Mouse (Mus musculus) embryonic facial prominence, embryonic 10.5 days (tissue): ENCODE data around the gene Tgds. TPM values are rescaled to one million over a fixed set of nuclear protein-coding genes. Genes with fewer than 3 reads are reported as not detected.
"Not testable (repeated sequence)": the region's sequence is repeated elsewhere in the genome, so short reads cannot be mapped to it uniquely, and the experiment has no call there.

Source experiments
- DNase-seq: peaks from one replicate; pipeline ENCODE4 v3.0.0-alpha.2; 2017; ENCODE audit warnings: low spot score
- H3K27ac ChIP-seq: fragments of 300-500 bp; sonication (generic); replicated peaks from 2 replicates; pipeline ENCODE4 v1.5.1; 2016; ENCODE audit warnings: mild to moderate bottlenecking
- H3K27me3 ChIP-seq: fragments of 300-500 bp; sonication (generic); replicated peaks from 2 replicates; pipeline ENCODE4 v1.6.1; 2016; ENCODE audit warnings: low read depth, mild to moderate bottlenecking; ENCODE audit not compliant: poor library complexity, severe bottlenecking
- H3K36me3 ChIP-seq: fragments of 300-500 bp; sonication (generic); replicated peaks from 2 replicates; pipeline ENCODE4 v1.6.1; 2016; ENCODE audit warnings: mild to moderate bottlenecking, moderate library complexity
- H3K4me1 ChIP-seq: fragments of 300-500 bp; sonication (generic); 2 replicates; pipeline ENCODE4 v1.6.1; 2016
- H3K4me3 ChIP-seq: fragments of 300-500 bp; sonication (generic); 2 replicates; pipeline ENCODE4 v1.5.1; 2016; ENCODE audit warnings: mild to moderate bottlenecking, moderate library complexity
- H3K9me3 ChIP-seq: fragments of 300-500 bp; sonication (generic); 2 replicates; pipeline ENCODE4 v1.6.1; 2016; ENCODE audit warnings: mild to moderate bottlenecking
- WGBS: fragments of 180-500 bp; shearing (Covaris S2); methylation state at CpG from one replicate; pipeline ENCODE4 v1.1.7; 2016; 5-methylcytosine and 5-hydroxymethylcytosine counted together
- polyA plus RNA-seq: library from polyadenylated mRNA; unstranded; fragments of >200 nt; fragmentation: Nextera tagmentation; extraction: Ambion mirVana; gene quantifications from 2 replicates; pipeline ENCODE4 v1.2.1, GENCODE M21; 2016

The Tgds gene
- polyA plus RNA-seq, 1 experiment from 2014 or later, result 32.8 TPM

DNA sequence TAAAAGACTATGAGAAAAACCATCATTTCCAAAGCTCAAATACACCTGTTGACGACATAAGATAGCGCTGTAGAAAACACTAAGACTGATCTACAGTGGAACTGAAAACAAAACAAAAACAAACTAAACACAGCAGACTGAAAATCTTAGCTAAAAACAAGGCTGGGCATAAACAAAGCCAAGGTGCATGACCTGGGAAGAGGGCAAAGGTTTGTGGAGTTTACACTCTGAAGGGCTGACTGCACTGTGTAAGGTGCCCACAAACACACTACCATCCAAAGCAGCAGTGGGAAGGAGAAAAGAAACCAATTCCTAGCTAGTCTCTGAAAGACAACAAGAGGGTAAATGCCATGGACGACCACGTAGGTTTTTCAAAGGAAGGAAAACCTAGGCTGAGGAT is 7.8 kb downstream of the Tgds start:
- Histone ChIP-seq H3K27me3 (no peaks in the 10 kb centered on the region), H3K27ac (no peak overlapping the region), H3K9me3 (no peaks in the 10 kb centered on the region), H3K36me3 (peaks cover 99% of the 10 kb centered on the region), H3K4me1 (no peaks in the 10 kb centered on the region), H3K4me3 (no peak overlapping the region)
- 92% methylated on average over 4 of the region's 4 CpGs for whole genome bisulfite sequencing
- no peak for DNase-seq

DNA sequence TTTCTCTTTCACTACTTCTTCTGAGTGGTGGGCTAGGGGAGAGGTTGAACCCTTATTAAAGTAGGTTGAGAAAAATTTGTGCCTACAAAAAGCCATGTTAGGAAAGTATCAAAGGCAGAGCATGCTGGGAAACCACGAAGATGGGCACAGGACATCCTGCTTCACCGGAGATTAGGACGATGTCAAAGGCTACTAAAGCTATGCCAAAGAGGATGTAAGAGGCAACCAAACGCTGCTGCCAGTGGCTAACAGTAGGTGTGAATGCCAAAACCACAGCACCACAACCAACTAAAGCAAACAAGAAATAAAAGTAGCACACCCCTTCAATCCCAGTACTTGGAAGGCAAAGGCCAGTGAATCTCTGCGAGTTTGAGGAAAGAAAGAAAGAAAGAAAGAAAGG is 8.4 kb downstream of the Tgds start:
- DNase-seq, result no peak
- H3K36me3 ChIP-seq, result peaks cover 99% of the 10 kb centered on the region
- no peak overlapping the region for H3K27ac ChIP-seq
- 89% methylated on average over 5 of the region's 5 CpGs for WGBS
- no peaks in the 10 kb centered on the region for H3K9me3 ChIP-seq
- H3K27me3 ChIP-seq, result no peaks in the 10 kb centered on the region
- H3K4me3 ChIP-seq, result no peak overlapping the region
- H3K4me1 ChIP-seq, result no peaks in the 10 kb centered on the region

DNA sequence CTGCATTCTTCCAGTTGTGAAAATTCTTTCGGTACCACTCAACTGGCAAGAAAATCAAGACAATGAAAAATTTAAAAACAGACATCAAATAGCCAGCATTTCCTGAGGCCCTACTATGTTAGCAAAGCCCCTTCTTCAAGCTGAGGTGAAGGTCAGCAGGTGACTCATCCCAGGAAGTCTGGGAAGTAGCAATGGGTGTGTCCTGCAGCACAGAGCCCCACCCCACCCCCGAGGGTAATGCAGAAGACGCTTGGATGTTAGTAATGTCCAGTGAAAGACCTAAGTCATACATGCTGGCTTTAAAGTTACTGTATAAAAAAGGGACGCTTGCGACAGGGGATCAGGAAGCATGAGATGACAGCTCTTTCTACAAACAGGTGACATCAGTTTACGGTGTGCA is 19.4 kb downstream of the Tgds start:
- no peak for DNase-seq
- WGBS, result 94% methylated on average over 6 of the region's 6 CpGs
- H3K4me3 ChIP-seq, result no peak overlapping the region
- no peaks in the 10 kb centered on the region for H3K9me3 ChIP-seq
- peaks cover 77% of the 10 kb centered on the region for H3K36me3 ChIP-seq
- no peak overlapping the region for H3K27ac ChIP-seq
- no peaks in the 10 kb centered on the region for H3K4me1 ChIP-seq
- H3K27me3 ChIP-seq, result no peaks in the 10 kb centered on the region

DNA sequence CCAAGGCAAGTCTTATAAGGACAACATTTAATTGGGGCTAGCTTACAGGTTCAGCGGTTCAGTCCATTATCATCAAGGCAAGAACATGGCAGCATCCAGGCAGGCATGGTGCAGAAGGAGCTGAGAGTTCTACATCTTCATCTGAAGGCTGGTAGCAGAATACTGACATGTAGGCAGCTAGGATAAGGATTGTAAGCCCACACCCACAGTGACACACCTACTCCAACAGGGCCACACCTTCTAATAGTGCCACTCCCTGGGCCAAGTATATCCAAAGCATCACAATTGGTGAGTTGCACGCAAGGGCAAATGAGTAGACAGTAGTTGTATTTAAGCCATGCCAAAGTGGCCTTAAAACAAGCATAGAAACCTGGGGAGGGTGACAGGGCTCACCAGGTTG is 25.1 kb downstream of the Tgds start:
- peaks cover 20% of the 10 kb centered on the region for H3K36me3 ChIP-seq
- H3K4me3 ChIP-seq, DNase-seq, H3K9me3 ChIP-seq, H3K27me3 ChIP-seq, H3K27ac ChIP-seq, H3K4me1 ChIP-seq: not testable (repeated sequence)
- 94% methylated on average over 2 of the region's 2 CpGs for WGBS

DNA sequence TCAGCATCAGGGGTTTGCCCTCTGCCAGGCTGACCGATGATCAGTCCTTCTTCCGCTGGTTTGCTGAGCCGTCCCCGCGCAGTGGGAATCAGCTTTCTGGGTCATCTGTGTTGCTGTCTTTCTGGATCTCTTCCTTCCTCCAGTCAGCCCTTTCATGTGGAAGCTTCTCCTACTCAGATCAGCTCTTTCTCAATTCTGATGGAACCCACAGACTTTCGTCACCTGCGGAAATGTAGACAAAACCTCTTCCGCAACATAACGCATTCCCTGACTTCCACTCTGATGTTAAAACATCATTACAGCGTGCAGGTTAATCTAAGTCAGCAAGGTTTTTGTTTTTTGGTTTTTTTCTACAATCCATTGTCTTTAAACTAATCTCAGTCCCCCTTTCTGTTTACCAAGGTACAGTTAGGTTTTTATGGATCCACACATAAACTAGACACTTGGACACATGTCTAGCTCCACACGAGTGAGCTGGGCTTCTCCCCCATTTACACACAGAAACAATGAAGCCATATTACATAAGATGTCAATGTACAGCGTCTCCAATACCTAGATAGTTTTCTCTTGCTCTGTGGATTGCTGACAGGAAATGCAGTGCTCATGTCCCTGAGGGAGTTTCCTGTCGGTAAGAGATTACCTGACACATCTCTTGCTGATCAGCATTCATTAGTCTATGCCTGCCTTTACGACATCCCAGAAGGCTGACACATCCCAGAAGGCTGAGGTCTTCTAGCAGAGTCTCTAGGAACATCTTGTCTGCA is 31.1 kb downstream of the Tgds start:
- no peak for DNase-seq
- WGBS, result 86% methylated on average over 14 of the region's 14 CpGs
- Histone ChIP-seq H3K27ac (no peak overlapping the region), H3K4me3 (no peak overlapping the region), H3K9me3 (no peaks in the 10 kb centered on the region), H3K36me3 (no peaks in the 10 kb centered on the region), H3K4me1 (no peaks in the 10 kb centered on the region), H3K27me3 (no peaks in the 10 kb centered on the region)

DNA sequence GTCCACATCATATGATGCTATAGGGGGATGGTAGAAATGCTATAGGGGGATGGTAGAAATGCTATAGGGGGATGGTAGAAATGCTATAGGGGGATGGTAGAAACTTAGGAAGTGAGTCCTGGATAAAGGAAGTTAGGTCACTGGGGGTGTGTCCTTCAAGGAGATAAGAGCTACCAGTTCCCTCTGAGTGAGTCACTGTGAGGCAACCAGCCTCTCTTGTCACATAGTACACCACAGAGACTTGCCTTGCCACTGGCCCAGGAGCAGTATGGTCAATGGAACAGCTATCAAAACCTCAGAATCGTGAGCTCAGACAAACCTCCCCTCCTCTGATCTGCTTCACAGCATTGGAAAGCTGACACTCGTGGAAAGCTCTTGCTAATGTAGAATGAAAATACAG is 34.3 kb downstream of the Tgds start:
- no peak for DNase-seq
- Histone ChIP-seq H3K4me3 (no peak overlapping the region), H3K27me3 (no peaks in the 10 kb centered on the region), H3K9me3 (no peaks in the 10 kb centered on the region), H3K4me1 (no peaks in the 10 kb centered on the region), H3K27ac (no peak overlapping the region), H3K36me3 (no peaks in the 10 kb centered on the region)
- 71% methylated on average over 2 of the region's 2 CpGs for WGBS

DNA sequence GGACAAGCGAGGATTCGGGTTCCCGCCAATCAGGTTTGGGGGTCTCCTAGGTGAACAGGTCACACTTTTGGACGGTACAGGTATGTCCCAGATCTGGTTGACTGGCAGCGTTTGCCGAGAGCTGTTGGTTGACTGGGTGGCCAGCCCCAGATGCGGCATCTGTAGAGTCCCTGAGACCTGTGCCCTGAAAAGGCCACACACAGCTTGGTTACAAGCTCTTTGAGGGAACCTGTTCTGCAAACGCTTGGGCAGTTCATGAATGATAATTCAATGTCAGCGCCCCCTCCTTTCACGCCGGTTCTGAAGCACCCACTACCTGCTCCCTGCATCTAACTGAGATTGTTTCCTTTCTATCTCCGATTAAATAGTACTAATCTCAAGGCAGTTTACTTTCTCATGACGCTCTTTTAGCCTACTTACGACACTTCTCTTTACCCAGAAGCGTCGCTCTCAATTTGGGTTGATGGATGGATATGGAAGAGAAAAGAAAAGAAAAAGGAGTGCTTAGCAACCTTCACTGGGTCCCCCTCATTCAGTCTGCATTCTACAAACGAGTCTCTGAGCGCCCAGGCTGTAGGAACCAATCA is 42.7 kb downstream of the Tgds start:
- H3K27me3 ChIP-seq, result peaks cover 34% of the 10 kb centered on the region; the same call in 1 of the 2 replicates
- peak overlapping the region; percentile 75 for H3K27ac ChIP-seq
- no peaks in the 10 kb centered on the region for H3K36me3 ChIP-seq
- peaks cover 24% of the 10 kb centered on the region for H3K4me1 ChIP-seq
- H3K9me3 ChIP-seq, result no peaks in the 10 kb centered on the region
- DNase-seq, result no peak
- under 1% methylated on average over 18 of the region's 18 CpGs for WGBS
- peak overlapping the region; percentile 82 for H3K4me3 ChIP-seq

DNA sequence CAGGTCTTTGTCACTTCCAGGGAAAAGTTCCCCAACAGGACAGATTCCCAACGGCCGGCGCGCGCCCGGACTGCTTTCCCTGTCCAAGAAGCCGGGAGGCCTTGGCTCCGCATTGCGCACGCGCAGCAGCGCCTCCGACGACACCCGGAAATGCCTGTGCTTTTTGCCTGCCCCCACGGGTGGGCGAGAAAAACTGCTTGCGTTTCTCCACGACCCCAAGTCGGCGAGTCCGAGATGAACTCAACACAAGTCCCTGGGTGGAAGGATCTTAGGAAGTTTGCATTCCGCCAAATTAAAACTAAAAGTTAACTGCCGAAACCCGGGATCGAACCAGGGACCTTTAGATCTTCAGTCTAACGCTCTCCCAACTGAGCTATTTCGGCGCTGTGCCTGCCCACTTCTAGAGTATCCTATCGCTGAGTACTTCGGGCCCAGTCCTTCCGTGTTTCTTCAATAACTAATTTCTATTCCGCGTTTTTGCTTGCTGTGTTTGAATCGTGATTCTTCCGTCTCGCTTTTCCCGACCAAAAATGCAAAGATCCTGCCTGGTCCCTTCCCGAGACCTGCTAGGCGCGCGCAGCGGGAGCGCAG is 43.2 kb downstream of the Tgds start:
- Histone ChIP-seq H3K36me3 (no peaks in the 10 kb centered on the region), H3K27me3 (peaks cover 36% of the 10 kb centered on the region; the same call in 1 of the 2 replicates), H3K4me1 (peaks cover 24% of the 10 kb centered on the region), H3K27ac (peak overlapping the region; percentile 75), H3K4me3 (peak overlapping the region; percentile 82), H3K9me3 (no peaks in the 10 kb centered on the region)
- peak; percentile 92 for DNase-seq
- under 1% methylated on average over 44 of the region's 44 CpGs for WGBS

DNA sequence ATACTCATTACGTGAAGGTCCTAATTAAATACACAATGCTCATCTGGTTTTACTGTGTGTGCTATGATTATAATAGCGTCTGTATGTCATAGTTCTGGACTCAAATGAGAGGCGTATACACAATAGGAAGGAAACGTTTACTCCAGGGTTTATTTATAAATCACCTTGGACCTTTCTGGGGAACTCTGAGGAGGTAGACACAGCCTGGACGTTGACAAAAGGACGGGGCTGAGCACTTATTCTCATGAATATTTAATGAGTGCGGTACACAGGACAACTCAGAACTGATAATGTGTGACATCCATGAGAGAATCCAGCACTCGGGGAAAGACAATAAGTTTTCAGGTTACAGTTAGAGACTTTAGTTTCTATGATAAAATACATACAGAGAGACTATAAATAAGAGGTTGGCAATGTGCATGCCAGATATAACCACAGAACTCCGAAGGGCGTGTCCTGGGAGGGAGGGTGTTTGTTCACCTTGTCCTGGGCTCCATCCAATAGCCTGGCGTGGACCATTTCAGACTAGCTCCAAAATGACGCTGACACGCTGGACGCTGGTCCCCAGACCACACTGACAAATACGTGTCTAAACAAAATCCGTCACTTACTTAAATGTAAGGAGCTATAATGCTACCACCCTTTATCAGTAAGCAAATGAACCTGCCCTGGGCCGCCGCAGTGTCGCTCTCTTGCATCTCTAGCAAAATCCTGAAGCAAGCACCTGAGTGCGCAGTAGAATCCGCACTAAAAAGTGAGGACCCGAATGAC is 43.9 kb downstream of the Tgds start:
- peak overlapping the region; percentile 75 for H3K27ac ChIP-seq
- 13% methylated on average over 22 of the region's 22 CpGs for WGBS
- H3K36me3 ChIP-seq, result no peaks in the 10 kb centered on the region
- H3K4me1 ChIP-seq, result peaks cover 24% of the 10 kb centered on the region
- peaks cover 42% of the 10 kb centered on the region; the same call in 1 of the 2 replicates for H3K27me3 ChIP-seq
- peak overlapping the region; percentile 82 for H3K4me3 ChIP-seq
- DNase-seq, result no peak
- no peaks in the 10 kb centered on the region for H3K9me3 ChIP-seq

DNA sequence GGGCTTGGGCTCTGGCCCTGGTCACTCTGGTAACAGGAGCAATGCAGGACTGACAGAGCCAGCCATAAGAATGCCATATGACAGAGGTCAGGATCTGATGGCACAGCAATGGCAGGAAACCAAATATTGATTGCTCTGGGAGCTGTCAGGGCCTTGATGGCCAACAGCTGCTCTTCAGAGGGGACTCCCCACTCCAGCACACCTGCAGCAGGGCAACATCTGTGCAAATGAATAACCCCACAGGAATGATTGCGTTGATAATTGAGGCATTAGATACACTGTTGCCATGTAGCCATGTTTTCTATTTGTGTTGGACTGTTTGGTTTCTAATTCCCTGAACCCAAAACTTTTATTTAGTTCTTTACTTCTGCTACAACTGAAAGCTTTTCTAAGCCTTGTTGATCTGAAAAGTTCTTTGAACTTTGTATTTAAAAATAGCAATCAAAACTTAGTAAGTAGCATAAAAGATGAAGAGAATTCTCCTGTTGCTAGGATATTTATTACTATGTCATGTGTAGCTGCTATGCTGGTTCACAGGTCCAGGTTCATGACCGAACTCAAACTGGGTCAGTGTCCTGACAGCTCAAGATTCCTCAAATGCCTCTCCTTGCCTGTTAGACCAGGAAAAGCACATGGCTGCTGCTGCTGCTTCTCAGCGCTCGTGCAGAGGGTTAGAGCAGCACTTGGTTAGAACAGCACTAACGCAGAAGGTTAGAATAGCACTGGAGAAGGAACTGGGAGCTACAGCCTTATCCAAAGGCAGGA is 46.1 kb downstream of the Tgds start:
- Histone ChIP-seq H3K27me3 (peaks cover 46% of the 10 kb centered on the region; the same call in 1 of the 2 replicates), H3K4me3 (no peak overlapping the region), H3K9me3 (no peaks in the 10 kb centered on the region), H3K27ac (no peak overlapping the region), H3K36me3 (no peaks in the 10 kb centered on the region), H3K4me1 (peaks cover 24% of the 10 kb centered on the region)
- 50% methylated on average over 5 of the region's 5 CpGs for WGBS
- no peak for DNase-seq

DNA sequence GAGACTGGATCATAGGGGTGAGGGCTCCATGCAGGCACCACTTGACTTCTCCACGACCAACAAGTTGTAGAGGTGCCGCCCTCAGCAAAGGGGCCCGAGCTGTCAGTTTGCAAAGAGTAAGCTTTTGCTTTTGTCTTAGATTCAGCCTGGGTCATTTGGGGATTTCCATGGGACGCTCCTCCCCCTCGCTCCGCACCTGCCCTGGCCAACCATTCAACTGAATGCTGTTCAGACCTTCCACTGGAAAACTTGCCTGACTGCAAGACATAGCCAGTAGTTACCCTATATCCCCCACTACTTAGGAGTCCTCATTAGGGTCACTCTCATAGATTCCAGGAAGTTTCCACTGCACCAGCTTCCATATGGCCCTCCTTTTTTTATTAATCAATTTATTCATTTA is 48.7 kb downstream of the Tgds start:
- H3K36me3 ChIP-seq, result no peaks in the 10 kb centered on the region
- H3K27ac ChIP-seq, result no peak overlapping the region
- H3K4me3 ChIP-seq, result no peak overlapping the region
- DNase-seq, result no peak
- peaks cover 28% of the 10 kb centered on the region for H3K4me1 ChIP-seq
- 88% methylated on average over 6 of the region's 6 CpGs for WGBS
- no peaks in the 10 kb centered on the region for H3K9me3 ChIP-seq
- peaks cover 39% of the 10 kb centered on the region; the same call in 1 of the 2 replicates for H3K27me3 ChIP-seq

DNA sequence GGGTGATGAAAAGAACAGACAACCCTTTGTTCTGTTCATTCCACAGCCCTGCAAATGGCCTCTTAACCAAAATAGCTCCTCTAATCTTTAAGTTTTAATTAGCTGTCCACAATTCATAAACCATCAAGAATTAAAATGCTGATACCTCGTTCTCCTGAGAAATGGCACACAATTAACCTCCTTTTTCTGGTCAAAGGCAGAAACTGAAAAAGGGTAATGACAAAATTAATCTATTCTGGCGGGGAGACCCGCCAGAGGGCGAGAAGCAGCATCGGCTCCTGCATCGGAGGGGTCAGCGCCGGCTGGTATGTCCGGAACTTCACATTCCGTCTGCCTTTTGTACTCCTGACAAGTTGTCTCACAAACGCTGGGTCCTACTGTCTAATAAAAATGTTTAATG is 51.9 kb downstream of the Tgds start:
- H3K4me3 ChIP-seq, result no peak overlapping the region
- H3K27ac ChIP-seq, result no peak overlapping the region
- no peaks in the 10 kb centered on the region for H3K9me3 ChIP-seq
- peak; percentile 25 for DNase-seq
- no peaks in the 10 kb centered on the region for H3K36me3 ChIP-seq
- peaks cover 22% of the 10 kb centered on the region; the same call in 1 of the 2 replicates for H3K27me3 ChIP-seq
- H3K4me1 ChIP-seq, result peaks cover 9% of the 10 kb centered on the region; the same call in 1 of the 2 replicates
- WGBS, result 43% methylated on average over 11 of the region's 11 CpGs
